Mouse (Mus musculus): ENCODE data around the gene Stat2.
"Not testable (repeated sequence)": the region's sequence is repeated elsewhere in the genome, so short reads cannot be mapped to it uniquely, and the experiment has no call there.

Gene Stat2

GRCm38 (mm10) chr10:128258953-128259352, 11.4 kb upstream of the Stat2 start:
- DNase-seq (ENCODE audit: low spot score), result no peak

DNA sequence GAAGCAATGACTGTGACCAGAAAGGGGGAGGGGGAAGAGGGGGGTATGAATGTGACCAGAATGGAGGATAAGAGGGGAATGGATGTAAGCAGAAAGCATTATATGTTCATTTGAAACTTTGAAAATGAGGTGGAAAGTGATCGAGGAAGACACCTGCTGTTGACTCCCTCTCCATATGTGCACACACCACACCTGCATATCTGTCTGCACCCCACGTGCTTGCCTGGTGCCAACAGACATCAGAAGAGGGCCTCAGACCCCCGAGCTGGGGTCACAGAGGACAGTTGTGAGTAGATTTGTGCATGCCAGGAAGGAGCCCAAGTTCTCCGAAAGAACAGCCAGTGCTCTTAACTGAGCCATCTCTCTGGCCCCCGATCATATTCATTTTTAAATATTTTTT, 10.4 kb upstream of the Stat2 start:
- DNase-seq (ENCODE audit: low spot score), result no peak

DNA sequence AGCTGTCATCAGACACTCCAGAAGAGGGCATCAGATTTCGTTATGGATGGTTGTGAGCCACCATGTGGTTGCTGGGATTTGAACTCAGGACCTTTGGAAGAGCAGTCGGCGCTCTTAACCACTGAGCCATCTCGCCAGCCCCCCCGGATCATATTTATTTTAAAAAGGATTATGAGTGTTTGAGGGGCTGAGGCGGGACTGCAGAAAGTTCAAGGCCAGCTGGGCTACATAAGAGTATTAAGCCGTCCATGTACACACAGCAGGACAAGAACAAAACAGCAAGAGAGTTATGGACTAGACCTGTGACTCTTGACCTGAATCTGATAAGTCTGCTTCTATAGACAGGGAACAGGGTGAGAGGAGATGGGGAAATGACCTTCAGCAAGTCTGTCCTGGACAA, 10.0 kb upstream of the Stat2 start:
- DNase-seq (ENCODE audit: low spot score), result not testable (repeated sequence)

GRCm38 (mm10) chr10:128262300-128262699, 8.1 kb upstream of the Stat2 start:
- no peak for DNase-seq (ENCODE audit: low spot score)

DNA sequence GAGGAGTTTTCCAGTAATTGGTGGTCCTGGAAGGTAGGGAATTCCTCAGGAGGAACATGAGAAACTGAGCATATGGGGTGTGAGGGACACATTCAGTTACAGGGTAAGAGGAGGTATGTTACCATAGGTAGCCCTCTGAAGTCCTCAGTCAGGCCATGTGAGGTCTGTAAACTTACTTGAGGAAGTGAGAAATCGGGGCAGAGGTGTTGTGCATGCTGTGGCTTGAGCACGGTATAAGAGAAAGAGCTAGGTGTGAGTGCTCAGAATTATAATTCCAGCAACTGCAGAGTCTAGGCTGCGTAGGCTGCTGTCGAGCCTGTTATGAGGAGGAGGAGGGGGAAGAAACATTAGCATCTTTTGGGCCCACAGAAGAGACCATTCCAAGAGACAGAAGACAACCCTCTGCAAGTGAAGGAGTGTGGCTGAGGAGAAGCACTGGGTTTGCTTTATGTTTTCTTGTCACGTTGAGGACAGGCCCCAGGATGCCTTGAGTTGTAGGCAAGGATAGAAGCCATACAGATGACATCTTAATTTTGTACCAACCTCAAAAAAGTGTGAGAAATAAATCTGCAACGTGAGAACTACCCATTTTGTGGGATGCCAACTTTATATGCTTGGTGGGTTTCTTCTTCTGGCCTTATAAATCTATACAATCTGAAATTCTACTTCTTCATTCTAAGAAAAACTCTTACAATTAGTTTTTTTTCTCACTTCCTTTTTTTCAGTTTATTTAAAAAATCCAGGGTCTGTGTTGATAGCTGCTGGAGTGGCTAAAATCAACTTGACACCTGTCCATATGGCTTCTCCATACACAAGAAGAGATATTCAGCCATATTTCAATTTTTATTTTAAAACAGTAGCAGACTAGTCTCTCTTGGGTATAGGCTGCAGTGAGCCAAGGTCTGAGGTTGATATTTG, 6.7 kb upstream of the Stat2 start:
- DNase-seq (ENCODE audit: low spot score), result no peak

GRCm38 (mm10) chr10:128268371-128268770, 2.0 kb upstream of the Stat2 start, which contains the start of gene Apof:
TSS of gene Apof (plus strand) at chr10:128268671.
- no peak for DNase-seq (ENCODE audit: low spot score)

GRCm38 (mm10) chr10:128269206-128269910, 1.0 kb upstream of the Stat2 start:
- DNase-seq (ENCODE audit: low spot score), result no peak

- no peak for DNase-seq (ENCODE audit: low spot score)
Measured at GRCm38 (mm10) chr10:128270866-128271265, 507 bp downstream of the Stat2 start.

- DNase-seq (ENCODE audit: low spot score), result no peak
Measured at GRCm38 (mm10) chr10:128271883-128272282, 1.5 kb downstream of the Stat2 start.

DNA sequence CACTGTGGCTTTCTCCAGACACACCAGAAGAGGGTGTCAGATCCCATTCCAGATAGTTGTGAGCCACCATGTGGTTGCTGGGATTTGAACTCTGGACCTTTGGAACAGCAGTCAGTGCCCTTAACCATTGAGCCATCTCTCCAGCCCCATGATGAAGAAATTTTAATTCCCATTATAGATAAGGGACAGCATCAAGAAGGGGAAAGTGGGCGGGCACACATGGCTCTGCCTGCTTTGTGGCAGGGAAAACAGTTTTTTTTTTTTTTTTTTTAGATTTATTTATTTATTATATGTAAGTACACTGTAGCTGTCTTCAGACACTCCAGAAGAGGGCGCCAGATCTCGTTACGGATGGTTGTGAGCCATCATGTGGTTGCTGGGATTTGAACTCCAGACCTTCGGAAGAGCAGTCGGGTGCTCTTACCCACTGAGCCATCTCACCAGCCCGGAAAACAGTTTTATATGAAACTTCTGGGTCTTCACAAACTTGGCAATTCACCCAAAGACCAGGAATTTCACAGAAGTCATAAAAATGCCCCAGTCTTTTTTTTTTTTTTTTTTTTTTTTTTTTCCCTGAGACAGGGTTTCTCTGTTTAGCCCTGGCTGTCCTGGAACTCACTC, 2.6 kb downstream of the Stat2 start:
- not testable (repeated sequence) for DNase-seq (ENCODE audit: low spot score)

DNA sequence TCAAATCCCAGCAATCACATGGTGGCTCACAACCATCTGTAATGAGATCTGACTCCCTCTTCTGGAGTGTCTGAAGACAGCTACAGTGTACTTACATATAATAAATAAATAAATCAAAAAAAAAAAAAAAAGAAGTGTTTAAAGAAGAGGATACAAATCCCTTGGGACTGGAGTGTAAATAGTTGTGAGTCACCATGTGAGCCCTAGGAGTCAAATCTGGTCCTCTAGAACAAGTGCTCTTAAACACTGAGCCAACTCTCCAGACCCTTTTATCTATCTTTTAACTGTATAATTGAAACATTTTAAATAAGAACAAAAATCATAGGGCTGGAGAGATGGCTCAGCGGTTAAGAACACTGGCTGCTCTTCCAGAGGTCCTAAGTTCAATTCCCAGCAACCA, 5.0 kb downstream of the Stat2 start:
- DNase-seq (ENCODE audit: low spot score), result not testable (repeated sequence)

DNA sequence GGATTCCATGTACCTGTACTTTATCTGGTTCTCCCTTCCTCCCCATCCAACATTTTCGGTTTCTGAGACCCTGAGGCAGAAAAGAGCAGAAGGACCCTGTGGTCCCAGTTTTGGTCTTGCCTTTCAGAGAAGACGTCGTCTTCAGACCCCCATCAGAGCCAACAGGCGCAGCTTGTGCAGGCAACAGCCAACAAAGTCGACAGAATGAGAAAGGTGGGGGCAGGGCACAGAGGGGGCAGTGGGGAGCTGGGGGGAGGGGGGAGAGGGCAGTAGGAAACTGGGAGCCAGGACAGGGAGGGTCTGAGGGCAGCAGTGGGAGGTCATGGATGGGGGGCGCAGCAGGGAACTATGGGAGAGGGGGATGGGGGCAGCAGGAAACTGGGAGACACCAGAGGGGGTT, 7.8 kb downstream of the Stat2 start:
- no peak for DNase-seq (ENCODE audit: low spot score)

DNA sequence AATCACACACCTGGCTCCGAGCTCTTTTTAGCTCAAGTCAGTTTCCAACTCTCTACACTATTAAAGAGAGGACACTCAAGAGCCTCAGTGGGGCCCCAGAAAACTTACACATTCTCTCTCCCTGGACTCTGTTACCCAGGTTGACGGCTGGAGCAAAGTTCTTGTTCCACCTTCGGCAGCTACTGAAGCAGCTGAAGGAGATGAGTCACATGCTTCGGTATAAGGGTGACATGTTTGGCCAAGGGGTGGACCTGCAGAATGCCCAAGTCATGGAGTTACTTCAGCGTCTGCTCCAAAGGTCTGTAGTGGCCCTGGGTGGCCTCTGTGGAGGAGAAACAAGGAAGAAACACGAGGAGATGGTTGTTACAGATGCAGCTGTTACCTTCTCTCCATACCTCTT, 10.6 kb downstream of the Stat2 start:
- no peak for DNase-seq (ENCODE audit: low spot score)

- no peak for DNase-seq (ENCODE audit: low spot score)
Measured at GRCm38 (mm10) chr10:128281682-128282081, 11.3 kb downstream of the Stat2 start.

DNA sequence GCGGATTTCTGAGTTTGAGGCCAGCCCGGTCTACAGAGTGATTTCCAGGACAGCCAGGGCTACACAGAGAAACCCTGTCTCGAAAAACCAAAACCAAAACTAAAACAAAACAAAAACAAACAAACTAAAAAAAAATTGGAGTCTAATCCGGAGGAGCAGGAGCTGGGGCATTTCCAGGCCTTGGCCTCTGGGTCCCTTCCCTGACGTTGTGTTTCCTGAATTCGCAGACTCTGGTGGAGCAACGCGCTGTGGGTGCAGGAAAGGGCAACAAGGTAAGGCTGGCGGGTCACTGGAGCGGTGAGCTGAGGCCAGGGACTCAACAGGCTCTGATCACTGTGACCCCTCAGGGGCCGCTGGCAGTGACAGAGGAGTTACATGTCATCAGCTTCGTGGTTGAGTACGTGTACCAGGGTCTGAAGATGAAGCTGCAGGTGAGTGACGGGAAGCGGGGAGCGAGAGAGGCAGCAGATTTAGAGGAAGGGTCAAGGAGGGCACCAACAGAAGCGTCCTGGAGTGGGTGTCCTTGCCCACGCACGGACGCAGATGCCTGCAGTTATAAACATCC, 12.6 kb downstream of the Stat2 start:
- no peak for DNase-seq (ENCODE audit: low spot score)

DNA sequence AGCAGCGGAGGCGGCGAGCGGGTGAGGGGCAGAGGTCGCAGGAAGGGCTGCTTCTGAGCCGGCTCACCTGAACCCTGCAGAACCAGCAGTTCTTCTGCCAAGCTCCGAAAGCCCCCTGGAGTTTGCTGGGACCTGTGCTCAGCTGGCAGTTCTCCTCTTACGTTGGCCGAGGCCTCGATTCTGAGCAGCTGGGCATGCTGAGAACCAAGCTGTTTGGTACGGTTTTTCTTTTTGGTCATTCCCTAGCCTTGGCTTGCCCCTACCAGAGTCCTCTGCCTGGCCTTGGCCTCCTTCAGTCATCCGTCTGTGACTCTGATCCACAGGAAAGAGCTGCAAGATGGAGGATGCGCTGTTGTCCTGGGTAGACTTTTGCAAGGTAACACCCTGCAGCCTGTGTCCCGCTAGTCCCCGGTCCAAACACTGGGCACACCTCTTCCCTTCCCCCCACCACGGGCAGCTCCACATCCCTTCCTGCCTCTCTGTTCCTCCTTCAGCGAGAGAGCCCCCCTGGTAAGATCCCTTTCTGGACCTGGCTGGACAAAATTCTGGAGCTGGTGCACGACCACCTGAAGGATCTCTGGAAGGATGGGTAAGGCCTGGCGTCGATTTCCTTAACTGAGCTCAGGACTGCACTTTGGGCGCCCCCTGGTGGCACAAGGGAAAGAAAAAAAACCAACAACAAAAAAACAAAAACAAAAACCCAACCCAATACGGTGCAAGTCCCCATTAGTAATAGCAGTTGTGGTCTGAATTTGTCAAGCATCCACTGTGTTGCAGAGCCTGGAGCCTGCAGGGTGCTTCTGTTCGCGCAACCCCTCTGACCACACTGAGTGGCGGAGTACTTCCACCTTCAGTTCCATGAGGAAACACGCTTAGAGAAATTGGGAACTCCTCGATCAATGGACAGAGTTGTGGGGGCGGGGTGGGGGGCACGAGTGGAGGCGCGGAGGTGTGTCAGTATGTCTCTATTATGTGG, 13.5 kb downstream of the Stat2 start:
- peak; percentile 62 for DNase-seq (ENCODE audit: low spot score)

GRCm38 (mm10) chr10:128290594-128290993, 20.2 kb downstream of the Stat2 start:
- not testable (repeated sequence) for DNase-seq (ENCODE audit: low spot score)

DNA sequence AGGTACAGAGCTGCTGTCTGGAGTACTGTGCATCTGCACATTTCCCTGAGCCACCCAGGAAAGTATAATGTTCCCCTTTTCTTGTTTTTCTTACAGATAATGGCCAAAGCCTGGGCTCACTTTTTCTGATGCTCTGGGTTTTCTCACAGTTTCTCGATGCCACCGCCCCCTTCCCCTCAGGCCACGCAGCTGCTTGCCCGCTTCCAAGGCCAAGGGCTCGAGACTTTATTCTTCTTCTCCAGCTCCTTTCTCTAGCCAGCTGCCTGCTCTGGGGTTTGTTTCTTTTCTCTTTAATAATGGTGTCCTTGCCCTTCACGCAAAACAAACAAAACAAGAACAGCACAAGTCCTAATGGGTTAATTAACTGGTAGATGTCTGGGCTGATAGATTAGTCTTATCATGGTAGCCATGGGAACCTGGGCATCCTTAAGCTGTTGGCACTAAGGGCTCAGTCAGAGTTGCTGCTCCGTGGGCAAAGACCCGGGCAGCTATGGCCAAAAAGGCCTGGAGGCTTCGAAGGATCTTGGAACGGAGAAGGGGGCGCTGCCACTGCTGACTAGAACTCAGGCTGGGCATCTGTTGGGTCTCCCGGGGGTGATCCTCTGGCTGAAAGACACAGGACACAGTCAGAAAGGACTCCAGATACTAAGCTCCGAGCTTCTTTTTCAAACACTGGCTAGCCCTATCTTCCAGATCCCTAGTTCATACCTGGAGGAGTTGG, 26.2 kb downstream of the Stat2 start:
- DNase-seq (ENCODE audit: low spot score), result peak; percentile 23

DNA sequence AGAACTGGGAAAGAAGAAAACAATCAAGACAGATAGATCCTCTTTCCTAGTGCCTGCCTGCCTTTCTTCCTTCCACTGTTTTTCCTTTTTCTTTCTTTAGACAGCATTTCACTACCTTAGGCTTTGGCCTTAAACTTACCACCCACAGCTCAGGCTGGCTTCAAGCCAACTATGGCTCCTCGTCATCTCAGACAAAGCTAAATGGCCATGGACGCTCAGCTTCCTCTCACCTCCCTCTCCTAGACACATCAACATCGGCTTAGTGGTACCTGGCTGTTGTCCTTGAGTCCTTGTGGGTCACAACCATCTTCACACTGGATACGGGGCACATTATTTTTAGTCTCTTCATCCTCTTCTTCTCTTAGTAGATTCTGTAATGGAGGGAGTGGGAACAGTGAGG, 26.9 kb downstream of the Stat2 start:
- DNase-seq (ENCODE audit: low spot score), result peak; percentile 30

GRCm38 (mm10) chr10:128297622-128298021, 27.3 kb downstream of the Stat2 start:
- peak; percentile 55 for DNase-seq (ENCODE audit: low spot score)

All from ovary, postnatal 36 days (tissue).